Mouse (Mus musculus) intestine, embryonic 15.5 days (tissue): ENCODE measurements around the gene Agbl1. TPM values are rescaled to one million over a fixed set of nuclear protein-coding genes. Genes with fewer than 3 reads are reported as not detected.

Source experiments
- ATAC-seq: fragments of 200-750 bp; cut with Nextera tagmentation; 2 replicates; pipeline ENCODE4 v1.8.0; 2017; ENCODE audit warnings: moderate TSS enrichment, moderate library complexity
- H3K27ac ChIP-seq: fragments of 300-500 bp; sonication (generic); 2 replicates; pipeline ENCODE4 v1.5.1; 2015; ENCODE audit warnings: mild to moderate bottlenecking, inconsistent platforms
- H3K27me3 ChIP-seq: fragments of 300-500 bp; sonication (generic); replicated peaks from 2 replicates; pipeline ENCODE4 v1.6.1; 2015; ENCODE audit warnings: inconsistent platforms
- H3K36me3 ChIP-seq: fragments of 300-500 bp; sonication (generic); 2 replicates; pipeline ENCODE4 v1.6.1; 2015; ENCODE audit warnings: inconsistent platforms
- H3K4me1 ChIP-seq: fragments of 300-500 bp; sonication (generic); replicated peaks from 2 replicates; pipeline ENCODE4 v1.6.1; 2015; ENCODE audit warnings: inconsistent platforms
- H3K4me2 ChIP-seq: fragments of 300-500 bp; sonication (generic); replicated peaks from 2 replicates; pipeline ENCODE4 v1.6.1; 2015; ENCODE audit warnings: mild to moderate bottlenecking, inconsistent platforms
- H3K4me3 ChIP-seq: fragments of 300-500 bp; sonication (generic); replicated peaks from 2 replicates; pipeline ENCODE4 v1.5.1; 2015; ENCODE audit warnings: inconsistent platforms
- H3K9ac ChIP-seq: fragments of 300-500 bp; sonication (generic); 2 replicates; pipeline ENCODE4 v1.6.1; 2015; ENCODE audit warnings: inconsistent platforms
- H3K9me3 ChIP-seq: fragments of 300-500 bp; sonication (generic); 2 replicates; pipeline ENCODE4 v1.6.1; 2016; ENCODE audit warnings: inconsistent platforms
- WGBS: fragments of 180-500 bp; shearing (Covaris S2); methylation state at CpG from one replicate; pipeline ENCODE4 v1.1.7; 2015; 5-methylcytosine and 5-hydroxymethylcytosine counted together
- polyA plus RNA-seq: library from polyadenylated mRNA; unstranded; fragments of >200 nt; fragmentation: Nextera tagmentation; extraction: Ambion mirVana; gene quantifications from 2 replicates; pipeline ENCODE4 v1.2.1, GENCODE M21; 2015

Gene Agbl1
- polyA plus RNA-seq, 1 experiment from 2014 or later, result not detected

- Histone ChIP-seq H3K4me2 (no peak overlapping the region), H3K36me3 (no peaks in the 10 kb centered on the region), H3K27ac (no peak overlapping the region), H3K27me3 (no peaks in the 10 kb centered on the region), H3K9ac (no peak overlapping the region), H3K4me1 (no peaks in the 10 kb centered on the region), H3K9me3 (no peaks in the 10 kb centered on the region), H3K4me3 (no peak overlapping the region)
- WGBS, result 80% methylated on average over 3 of the region's 3 CpGs
- no peak for ATAC-seq
Observed at GRCm38 (mm10) chr7:76287531-76287930, 57.8 kb downstream of the Agbl1 start.

GRCm38 (mm10) chr7:76321866-76322553, 92.3 kb downstream of the Agbl1 start:
- H3K36me3 ChIP-seq, result no peaks in the 10 kb centered on the region
- no peak overlapping the region for H3K4me3 ChIP-seq
- no peak overlapping the region for H3K4me2 ChIP-seq
- no peak overlapping the region for H3K27ac ChIP-seq
- no peaks in the 10 kb centered on the region for H3K27me3 ChIP-seq
- no peaks in the 10 kb centered on the region for H3K9me3 ChIP-seq
- 79% methylated on average over 4 of the region's 4 CpGs for WGBS
- no peak for ATAC-seq
- no peaks in the 10 kb centered on the region for H3K4me1 ChIP-seq
- H3K9ac ChIP-seq, result no peak overlapping the region

GRCm38 (mm10) chr7:76326091-76326490, 96.4 kb downstream of the Agbl1 start:
- Histone ChIP-seq H3K4me2 (no peak overlapping the region), H3K4me3 (no peak overlapping the region), H3K4me1 (no peaks in the 10 kb centered on the region), H3K9me3 (no peaks in the 10 kb centered on the region), H3K27ac (no peak overlapping the region), H3K27me3 (no peaks in the 10 kb centered on the region), H3K36me3 (no peaks in the 10 kb centered on the region), H3K9ac (no peak overlapping the region)
- WGBS, result 48% methylated on average over 2 of the region's 2 CpGs
- ATAC-seq, result no peak

DNA sequence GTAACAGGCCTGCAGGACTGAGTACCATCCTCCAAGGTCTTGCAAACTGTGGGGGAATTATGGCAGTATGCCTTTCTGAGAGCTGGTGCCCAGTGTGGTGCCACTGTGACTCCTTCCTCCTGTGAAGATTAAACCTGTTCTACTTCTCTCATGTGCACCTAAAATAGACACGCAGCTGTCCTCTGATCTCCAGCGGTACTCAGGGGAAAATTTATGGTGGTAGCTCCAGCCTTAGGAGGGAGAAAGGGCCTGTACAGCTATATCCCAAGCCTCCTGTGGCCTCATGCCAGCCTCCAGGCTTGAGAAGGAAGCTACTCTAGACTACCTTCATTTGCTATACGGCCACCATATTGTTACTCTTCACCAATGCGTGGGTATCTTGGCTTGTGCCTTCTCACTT, 109.6 kb downstream of the Agbl1 start:
- no peak overlapping the region for H3K4me2 ChIP-seq
- no peak for ATAC-seq
- no peaks in the 10 kb centered on the region for H3K4me1 ChIP-seq
- no peaks in the 10 kb centered on the region for H3K9me3 ChIP-seq
- H3K4me3 ChIP-seq, result no peak overlapping the region
- no peaks in the 10 kb centered on the region for H3K36me3 ChIP-seq
- H3K27ac ChIP-seq, result no peak overlapping the region
- 96% methylated on average over 4 of the region's 4 CpGs for WGBS
- H3K9ac ChIP-seq, result no peak overlapping the region
- H3K27me3 ChIP-seq, result no peaks in the 10 kb centered on the region

GRCm38 (mm10) chr7:76341601-76342000, 111.9 kb downstream of the Agbl1 start:
- 86% methylated on average over 1 of the region's 1 CpGs for WGBS
- H3K9me3 ChIP-seq, result no peaks in the 10 kb centered on the region
- no peaks in the 10 kb centered on the region for H3K36me3 ChIP-seq
- H3K27me3 ChIP-seq, result no peaks in the 10 kb centered on the region
- no peak overlapping the region for H3K4me3 ChIP-seq
- no peak overlapping the region for H3K27ac ChIP-seq
- H3K4me2 ChIP-seq, result no peak overlapping the region
- no peak overlapping the region for H3K9ac ChIP-seq
- ATAC-seq, result no peak
- no peaks in the 10 kb centered on the region for H3K4me1 ChIP-seq

DNA sequence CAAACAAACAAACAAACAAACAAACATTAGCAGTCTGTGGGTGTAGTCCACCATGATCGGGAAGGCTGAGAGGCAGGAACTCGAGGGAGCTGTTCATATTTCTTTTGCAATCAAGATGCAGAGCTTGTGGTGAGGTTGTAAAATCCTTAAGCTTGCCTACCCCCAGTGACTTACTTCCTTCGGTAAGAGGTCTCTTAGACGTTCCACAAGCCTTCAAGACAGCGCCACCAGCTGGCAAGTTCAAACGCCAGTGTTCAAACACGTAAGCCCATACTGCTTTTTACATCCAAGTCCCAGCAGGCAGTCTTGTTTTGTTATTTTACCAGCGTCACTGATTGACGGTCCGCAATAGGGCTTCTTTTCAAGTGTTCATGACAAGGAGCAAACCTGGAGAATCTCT, 123.8 kb downstream of the Agbl1 start:
- Histone ChIP-seq H3K9ac (no peak overlapping the region), H3K4me3 (no peak overlapping the region), H3K27ac (no peak overlapping the region), H3K9me3 (no peaks in the 10 kb centered on the region), H3K4me1 (no peaks in the 10 kb centered on the region), H3K36me3 (no peaks in the 10 kb centered on the region), H3K4me2 (no peak overlapping the region), H3K27me3 (no peaks in the 10 kb centered on the region)
- WGBS, result 56% methylated on average over 10 of the region's 10 CpGs
- ATAC-seq, result no peak

DNA sequence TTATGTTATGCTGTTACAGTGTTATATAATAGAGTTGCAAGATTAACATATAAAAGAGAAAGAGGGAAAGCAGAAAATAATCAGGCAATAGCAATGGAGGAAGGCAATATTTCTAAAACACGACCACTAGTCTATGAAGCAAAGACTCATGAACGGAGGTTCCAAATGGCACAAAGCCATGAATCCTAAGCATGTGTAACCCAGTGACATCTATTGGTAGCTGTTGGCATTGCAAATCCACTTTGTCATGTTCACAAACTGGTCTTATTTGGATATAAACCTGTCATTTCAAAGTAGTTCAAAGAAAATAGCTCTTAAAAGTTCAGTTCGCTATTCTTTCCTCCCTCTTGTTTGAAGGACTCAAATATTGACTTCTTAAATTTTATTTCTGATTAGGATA, 124.8 kb downstream of the Agbl1 start:
- 31% methylated on average over 3 of the region's 3 CpGs for WGBS
- Histone ChIP-seq H3K9ac (no peak overlapping the region), H3K27me3 (no peaks in the 10 kb centered on the region), H3K4me3 (no peak overlapping the region), H3K4me1 (no peaks in the 10 kb centered on the region), H3K4me2 (no peak overlapping the region), H3K36me3 (no peaks in the 10 kb centered on the region), H3K9me3 (no peaks in the 10 kb centered on the region), H3K27ac (no peak overlapping the region)
- no peak for ATAC-seq

DNA sequence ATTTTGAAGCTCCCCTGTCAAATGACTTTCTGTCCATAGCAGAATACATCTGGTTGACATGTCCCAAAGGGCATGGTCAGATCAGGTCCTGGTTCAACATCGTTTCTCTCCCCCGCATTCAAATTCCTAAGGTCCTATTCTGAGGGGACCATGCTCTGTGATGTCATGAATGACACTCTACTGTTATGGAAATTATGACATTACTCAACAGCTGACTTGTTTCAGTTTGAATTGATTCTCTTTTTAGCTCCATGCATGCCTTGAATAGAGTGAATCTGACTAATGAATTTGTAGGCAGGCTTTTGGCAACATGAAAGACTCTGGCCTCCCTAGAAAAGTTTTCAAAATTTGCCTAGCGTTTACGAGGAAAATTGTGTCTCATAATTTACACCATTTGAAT, 141.6 kb downstream of the Agbl1 start:
- Histone ChIP-seq H3K9me3 (no peaks in the 10 kb centered on the region), H3K4me2 (no peak overlapping the region), H3K36me3 (no peaks in the 10 kb centered on the region), H3K27me3 (no peaks in the 10 kb centered on the region), H3K4me3 (no peak overlapping the region), H3K4me1 (no peaks in the 10 kb centered on the region), H3K27ac (no peak overlapping the region), H3K9ac (no peak overlapping the region)
- WGBS, result 82% methylated on average over 4 of the region's 4 CpGs
- ATAC-seq, result no peak

DNA sequence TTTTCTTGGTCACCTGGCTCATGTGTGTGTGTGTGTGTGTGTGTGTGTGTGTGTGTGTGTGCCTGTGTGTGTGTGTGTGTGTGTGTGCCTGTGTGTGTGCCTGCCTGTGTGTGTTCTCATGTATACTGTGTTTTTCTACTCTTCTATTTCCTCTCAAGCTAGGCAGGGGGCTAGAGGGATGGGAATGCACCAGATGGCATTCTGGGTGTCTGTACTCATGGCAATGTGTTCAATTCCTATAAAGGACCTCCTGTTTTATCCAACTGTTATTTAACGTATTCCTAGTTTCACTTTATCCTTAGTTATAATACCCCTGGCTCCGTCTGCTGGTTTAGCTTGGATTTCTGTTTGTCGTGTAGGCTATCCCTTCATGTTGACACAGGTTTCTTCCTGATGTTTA, 149.8 kb downstream of the Agbl1 start:
- H3K4me1 ChIP-seq, result no peaks in the 10 kb centered on the region
- ATAC-seq, result no peak
- H3K9ac ChIP-seq, result no peak overlapping the region
- 84% methylated on average over 3 of the region's 3 CpGs for WGBS
- no peak overlapping the region for H3K27ac ChIP-seq
- no peaks in the 10 kb centered on the region for H3K27me3 ChIP-seq
- H3K4me3 ChIP-seq, result no peak overlapping the region
- H3K36me3 ChIP-seq, result no peaks in the 10 kb centered on the region
- H3K4me2 ChIP-seq, result no peak overlapping the region
- H3K9me3 ChIP-seq, result no peaks in the 10 kb centered on the region

GRCm38 (mm10) chr7:76381986-76382385, 152.3 kb downstream of the Agbl1 start:
- H3K27me3 ChIP-seq, result no peaks in the 10 kb centered on the region
- no peaks in the 10 kb centered on the region for H3K36me3 ChIP-seq
- 71% methylated on average over 2 of the region's 2 CpGs for WGBS
- H3K4me3 ChIP-seq, result no peak overlapping the region
- H3K9me3 ChIP-seq, result no peaks in the 10 kb centered on the region
- no peak overlapping the region for H3K4me2 ChIP-seq
- ATAC-seq, result no peak
- H3K4me1 ChIP-seq, result no peaks in the 10 kb centered on the region
- H3K27ac ChIP-seq, result no peak overlapping the region
- H3K9ac ChIP-seq, result no peak overlapping the region

- H3K4me1 ChIP-seq, result 0 out of 2 replicates have a peak, but pooled peaks cover 5% of the 10 kb centered on the region
- ATAC-seq, result no peak
- no peaks in the 10 kb centered on the region for H3K27me3 ChIP-seq
- no peak overlapping the region for H3K9ac ChIP-seq
- no peaks in the 10 kb centered on the region for H3K36me3 ChIP-seq
- no peak overlapping the region for H3K4me3 ChIP-seq
- H3K4me2 ChIP-seq, result no peak overlapping the region
- no peaks in the 10 kb centered on the region for H3K9me3 ChIP-seq
- no peak overlapping the region for H3K27ac ChIP-seq
- WGBS, result 79% methylated on average over 5 of the region's 5 CpGs
Observed at GRCm38 (mm10) chr7:76389240-76389639, 159.6 kb downstream of the Agbl1 start.

DNA sequence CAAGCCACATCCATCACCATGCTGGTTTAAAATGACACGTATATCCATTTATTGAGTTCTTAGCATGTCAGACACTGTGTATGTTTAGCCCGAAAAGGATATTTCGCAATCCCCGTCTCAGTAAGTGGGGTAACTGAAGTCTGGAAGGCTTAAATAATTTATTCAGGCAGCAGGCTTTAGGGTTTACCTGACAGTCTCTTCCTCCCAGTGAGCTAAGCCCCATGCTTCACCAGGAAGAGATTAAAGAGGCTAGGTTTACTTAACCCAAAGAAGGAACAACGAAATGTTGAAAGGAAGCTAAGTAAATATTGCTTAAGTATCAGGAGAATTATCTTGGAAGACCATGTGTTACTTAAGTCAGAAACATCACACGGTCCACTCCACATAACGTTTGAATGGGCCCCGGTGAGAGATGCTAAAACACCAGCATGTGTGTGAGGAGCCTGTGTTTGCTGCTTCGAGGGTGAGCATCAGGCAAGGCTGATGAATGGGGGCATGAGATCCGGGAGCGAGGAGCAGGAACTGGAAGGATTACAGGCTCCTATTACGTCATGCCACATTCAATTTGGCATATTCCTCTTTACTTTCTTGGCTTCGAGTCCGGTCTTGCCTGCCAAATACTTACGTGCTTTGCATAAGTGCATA, 162.7 kb downstream of the Agbl1 start:
- no peaks in the 10 kb centered on the region for H3K27me3 ChIP-seq
- H3K36me3 ChIP-seq, result no peaks in the 10 kb centered on the region
- no peak overlapping the region; the same call in 1 of the 2 replicates for H3K4me3 ChIP-seq
- no peak overlapping the region for H3K27ac ChIP-seq
- H3K9me3 ChIP-seq, result no peaks in the 10 kb centered on the region
- WGBS, result 9% methylated on average over 15 of the region's 15 CpGs
- H3K9ac ChIP-seq, result no peak overlapping the region
- H3K4me2 ChIP-seq, result peak overlapping the region; percentile 57
- 0 out of 2 replicates have a peak, but pooled peaks cover 5% of the 10 kb centered on the region for H3K4me1 ChIP-seq
- peak; percentile 63 for ATAC-seq
